ENCODE assay signal across 30 mouse cellular contexts in the genomic region with DNA sequence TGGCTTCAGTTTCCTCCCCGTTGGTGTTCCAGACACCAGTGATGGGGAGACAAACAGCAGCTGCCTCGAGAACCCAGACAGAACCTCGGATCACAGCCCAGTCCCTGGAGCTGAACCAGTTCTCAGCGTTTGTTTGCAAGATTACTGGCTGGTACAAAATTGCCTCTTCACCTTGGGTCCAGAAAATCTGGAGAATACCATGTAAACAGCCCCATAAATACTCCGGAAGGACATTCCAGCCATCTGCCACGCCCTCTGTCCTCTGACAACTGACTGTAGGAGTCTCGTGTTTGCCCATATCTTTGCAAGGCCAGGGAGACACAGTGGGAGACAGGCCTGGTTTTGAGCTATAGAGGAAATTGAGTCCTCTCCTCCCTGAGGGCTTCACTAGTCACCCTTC. TPM values are rescaled to one million over a fixed set of nuclear protein-coding genes. Genes with fewer than 3 reads are reported as not detected.
DNase-seq lines count a peak whose midpoint lies in the region; TF ChIP-seq lines count a peak whose summit lies in the region.
"Had no signal": no experiment of that assay in that cellular context is flagged by ENCODE, and none has a peak within 500 bp of the region (broad histone marks: within the 10 kb centered on the region; RNA-seq: fewer than 3 reads in every experiment).

No protein-coding gene starts in this region.

- DNase-seq in cerebellum, adult 9-10 months = peak; percentile 67
- no peak for DNase-seq in cerebellum, adult 11 months
- peak; percentile 38 for DNase-seq in lung, postnatal 10 days
- DNase-seq in lung, adult 2 months = no peak
- peak; percentile 41 for DNase-seq in adipocyte (ENCODE audit: low spot score)
- peak; percentile 34 for DNase-seq in lung, postnatal 14 days
- no peak for DNase-seq in spleen, postnatal 36 days (ENCODE audit: low spot score in 2 of 2)
- DNase-seq: adrenal gland, postnatal 14 days; B cell, adult 2 months; embryo, embryonic 11 days; kidney, adult 8-10 months; kidney, postnatal 25 days; liver; midbrain, embryonic 14.5 days; thymus, postnatal 14 days had no signal

- H3K4me1 ChIP-seq in lung, adult 2 months (ENCODE audit: control insufficient read depth, insufficient read depth, low read length) = peaks cover 5% of the 10 kb centered on the region; the same call in 1 of the 2 replicates
- H3K4me1 ChIP-seq: embryonic facial prominence, embryonic 13.5 days; forebrain, embryonic 12.5 days; heart, embryonic 13.5 days; hindbrain, embryonic 15.5 days; liver, embryonic 15.5 days; neural tube, embryonic 12.5 days had no signal

- no peak overlapping the region for H3K4me3 ChIP-seq in lung, adult 2 months (replicated peaks; ENCODE audit: extremely low read depth, low read depth, low read length)
- H3K4me3 ChIP-seq: embryonic facial prominence, embryonic 13.5 days; erythroblast, embryonic 14.5 days; forebrain, embryonic 12.5 days; heart, embryonic 13.5 days; hindbrain, embryonic 15.5 days; layer of hippocampus, adult 2 months; limb, embryonic 10.5 days; liver, embryonic 15.5 days; neural tube, embryonic 12.5 days had no signal

- no peak for TF ChIP-seq CTCF in lung, adult 2 months (IDR thresholded peaks at IDR 0.05; ENCODE audit: insufficient read depth, low read length)

- TF ChIP-seq POLR2A in lung, adult 2 months (IDR thresholded peaks at IDR 0.05; ENCODE audit: borderline replicate concordance, extremely low read depth, low read depth, low read length) = no peak

- WGBS in lung, adult 2 months = 60% methylated on average over 7 of the region's 7 CpGs

RNA-seq across cellular contexts. Expression of gene Cmklr1, which starts 24.6 kb away (rescaled TPM):
- 271 and 341 TPM in 2 replicates for polyA plus RNA-seq in lung, adult 2 months (2012; rRNA removed)
- polyA plus RNA-seq: erythroblast, embryonic 14.5 days; G1E had no signal

RNA-seq across cellular contexts. Expression of gene 1700069L16Rik, which starts 49.7 kb away (rescaled TPM):
- not detected in 2 replicates for polyA plus RNA-seq in lung, adult 2 months (2012; rRNA removed)
- polyA plus RNA-seq: brain, embryonic 14.5 days; embryonic facial prominence, embryonic 13.5 days; erythroblast, embryonic 14.5 days; forebrain, embryonic 12.5 days; G1E; gonadal fat pad, adult 2 months; heart, embryonic 13.5 days; hindbrain, embryonic 15.5 days; intestine, embryonic 14.5 days; limb, embryonic 10.5 days; liver, embryonic 15.5 days; midbrain, embryonic 14.5 days; neural tube, embryonic 12.5 days; spleen, adult 2 months; stomach, embryonic 14.5 days had no signal

Comparison
In these comparisons a context has a peak if more than half of its experiments do, and no peak if none do; other contexts are left out.
1. DNase-seq: peak in cerebellum, adult 9-10 months (single experiment), lung, postnatal 10 days (single experiment), adipocyte (single experiment) and lung, postnatal 14 days (single experiment); none in cerebellum, adult 11 months (single experiment), lung, adult 2 months (single experiment) and spleen, postnatal 36 days (0 of 2).